Mouse (Mus musculus) neural tube, embryonic 14.5 days (tissue): ENCODE results near the gene Hepacam2. TPM values are rescaled to one million over a fixed set of nuclear protein-coding genes. Genes with fewer than 3 reads are reported as not detected.
"Not testable (repeated sequence)": the region's sequence is repeated elsewhere in the genome, so short reads cannot be mapped to it uniquely, and the experiment has no call there.

Experiments used
- ATAC-seq: fragments of 200-750 bp; cut with Nextera tagmentation; 2 replicates; pipeline ENCODE4 v1.8.0; 2017; ENCODE audit warnings: low read depth, mild to moderate bottlenecking, moderate TSS enrichment, moderate library complexity
- H3K27ac ChIP-seq: fragments of 300-500 bp; sonication (generic); 2 replicates; pipeline ENCODE4 v1.5.1; 2014; ENCODE audit warnings: low read depth, mild to moderate bottlenecking, control low read depth, low read length, moderate library complexity, mixed read lengths
- H3K27me3 ChIP-seq: fragments of 300-500 bp; sonication (generic); 2 replicates; pipeline ENCODE4 v1.6.1; 2014; ENCODE audit warnings: low read length; ENCODE audit not compliant: control insufficient read depth, insufficient read depth
- H3K36me3 ChIP-seq: fragments of 300-500 bp; sonication (generic); 2 replicates; pipeline ENCODE4 v1.6.1; 2014; ENCODE audit warnings: low read length, mixed read lengths; ENCODE audit not compliant: control insufficient read depth, insufficient read depth
- H3K4me1 ChIP-seq: fragments of 300-500 bp; sonication (generic); 2 replicates; pipeline ENCODE4 v1.6.1; 2014; ENCODE audit warnings: low read length; ENCODE audit not compliant: control insufficient read depth, insufficient read depth
- H3K4me2 ChIP-seq: fragments of 300-500 bp; sonication (generic); 2 replicates; pipeline ENCODE4 v1.6.1; 2014; ENCODE audit warnings: mild to moderate bottlenecking, low read depth, low read length, control low read depth
- H3K4me3 ChIP-seq: fragments of 300-500 bp; sonication (generic); 2 replicates; pipeline ENCODE4 v1.5.1; 2014; ENCODE audit warnings: low read depth, low read length, control low read depth, mixed read lengths
- H3K9ac ChIP-seq: fragments of 300-500 bp; sonication (generic); replicated peaks from 2 replicates; pipeline ENCODE4 v1.6.1; 2014; ENCODE audit warnings: low read depth, mild to moderate bottlenecking, control low read depth, low read length, mixed read lengths
- H3K9me3 ChIP-seq: fragments of 300-500 bp; sonication (generic); 2 replicates; pipeline ENCODE4 v1.6.1; 2016; ENCODE audit warnings: low read length; ENCODE audit not compliant: control insufficient read depth
- WGBS: fragments of 180-500 bp; shearing (Covaris S2); extraction: QIAGEN DNeasy Blood & Tissue Kit; methylation state at CpG from one replicate; pipeline ENCODE4 v1.1.7; 2014; 5-methylcytosine and 5-hydroxymethylcytosine counted together
- polyA plus RNA-seq: library from polyadenylated mRNA; unstranded; fragments of >200 nt; fragmentation: Nextera tagmentation; extraction: Ambion mirVana; gene quantifications from 2 replicates; pipeline ENCODE4 v1.2.1, GENCODE M21; 2014

The Hepacam2 gene
- polyA plus RNA-seq, 1 experiment from 2014 or later = 1.2 TPM

DNA sequence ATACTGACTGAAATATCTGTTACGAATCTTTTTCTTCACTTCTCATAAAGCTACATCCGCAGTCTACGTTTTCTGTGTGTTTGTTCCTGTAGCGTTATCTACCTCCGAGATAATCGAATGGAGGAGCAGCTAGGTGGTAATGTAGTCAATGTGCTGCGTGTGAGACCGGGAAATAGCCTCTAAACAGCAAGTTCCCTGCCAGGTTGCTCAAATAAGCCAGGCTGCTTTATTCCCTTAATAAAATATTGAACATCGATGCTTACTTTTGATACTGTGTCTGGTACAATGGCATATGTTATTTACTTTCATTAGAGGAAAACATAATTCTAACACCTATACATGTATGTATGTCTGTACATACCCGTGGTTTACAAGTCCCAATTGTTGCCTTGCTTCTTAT is 13.0 kb upstream of the Hepacam2 start:
- H3K4me3 ChIP-seq = no peak overlapping the region

DNA sequence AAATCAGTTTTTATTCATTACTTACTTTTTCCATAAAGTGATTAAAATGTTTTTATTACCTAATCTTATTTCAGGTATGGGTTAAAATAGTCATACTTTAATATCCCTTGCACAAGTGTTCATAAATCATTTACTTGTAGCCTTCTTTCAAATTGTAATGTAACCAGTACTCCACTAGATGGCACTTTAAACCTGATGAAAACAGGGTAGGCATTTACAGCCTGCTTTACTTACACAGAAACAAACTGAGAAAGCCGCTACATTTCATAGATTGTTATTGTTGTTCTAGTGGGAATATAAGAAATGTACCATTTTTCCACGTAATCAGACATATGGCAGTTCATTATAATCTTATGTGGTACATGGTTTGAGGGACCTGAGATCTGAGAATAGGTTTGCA is 11.7 kb upstream of the Hepacam2 start:
- 10% methylated on average over 2 of the region's 2 CpGs for WGBS
- Histone ChIP-seq H3K4me3 (no peak overlapping the region), H3K9ac (no peak overlapping the region), H3K4me1 (peaks cover 3% of the 10 kb centered on the region), H3K27me3 (no peaks in the 10 kb centered on the region), H3K9me3 (no peaks in the 10 kb centered on the region), H3K4me2 (no peak overlapping the region), H3K36me3 (no peaks in the 10 kb centered on the region), H3K27ac (no peak overlapping the region)
- peak; percentile 54 for ATAC-seq

More for the DNA sequence above, 13.0 kb upstream of the Hepacam2 start:
- Histone ChIP-seq H3K36me3 (no peaks in the 10 kb centered on the region), H3K9ac (peak overlapping the region; percentile 39; the same call in 1 of the 2 replicates), H3K27me3 (no peaks in the 10 kb centered on the region), H3K27ac (peak overlapping the region; percentile 60), H3K4me2 (peak overlapping the region; percentile 35; the same call in 1 of the 2 replicates), H3K4me1 (peaks cover 3% of the 10 kb centered on the region), H3K9me3 (no peaks in the 10 kb centered on the region)
- ATAC-seq = no peak
- 62% methylated on average over 10 of the region's 10 CpGs for WGBS

DNA sequence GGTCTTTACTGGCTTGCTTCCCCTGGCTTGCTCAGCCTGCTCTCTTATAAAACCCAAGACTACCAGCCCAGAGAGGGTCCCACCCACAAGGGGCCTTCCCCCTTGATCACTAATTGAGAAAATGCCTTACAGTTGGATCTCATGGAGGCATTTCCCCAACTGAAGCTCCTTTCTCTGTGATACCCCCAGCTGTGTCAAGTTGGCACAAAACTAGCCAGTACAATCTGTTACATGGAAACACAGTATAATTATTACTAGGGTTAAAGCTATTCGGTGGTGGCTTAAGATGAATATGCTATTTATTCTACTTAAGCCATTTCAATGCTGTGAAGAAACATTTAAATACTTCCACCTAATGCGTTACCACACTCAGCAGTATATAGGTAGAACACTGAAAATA is 10.1 kb upstream of the Hepacam2 start:
- not testable (repeated sequence) for H3K9me3 ChIP-seq, H3K4me2 ChIP-seq, H3K9ac ChIP-seq, H3K27ac ChIP-seq, ATAC-seq, H3K4me1 ChIP-seq, H3K27me3 ChIP-seq, H3K36me3 ChIP-seq, H3K4me3 ChIP-seq
- 94% methylated on average over 2 of the region's 2 CpGs for WGBS

DNA sequence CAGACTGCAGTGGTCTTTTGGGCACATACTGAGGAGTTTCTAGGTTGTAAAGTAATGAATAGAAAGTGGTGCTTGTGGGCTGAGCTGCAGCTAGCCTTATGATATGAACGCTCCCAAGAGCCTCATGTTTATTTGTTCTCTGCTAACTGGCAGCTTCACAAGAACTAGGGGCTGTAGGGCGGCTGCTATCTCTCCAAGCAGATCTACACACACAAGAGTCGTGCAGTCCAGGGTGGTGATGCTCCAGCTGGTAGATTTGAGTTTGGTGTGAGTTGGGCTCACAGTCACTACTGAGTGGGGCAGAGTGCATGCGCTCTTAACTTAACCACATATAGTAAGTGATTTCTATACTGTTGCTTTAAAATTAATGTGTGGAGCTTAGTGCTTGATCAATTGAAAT is 9.0 kb upstream of the Hepacam2 start:
- no peaks in the 10 kb centered on the region for H3K9me3 ChIP-seq
- H3K4me3 ChIP-seq = no peak overlapping the region
- no peak overlapping the region for H3K4me2 ChIP-seq
- no peak for ATAC-seq
- no peak overlapping the region for H3K9ac ChIP-seq
- H3K27ac ChIP-seq = no peak overlapping the region
- H3K27me3 ChIP-seq = no peaks in the 10 kb centered on the region
- H3K36me3 ChIP-seq = no peaks in the 10 kb centered on the region
- WGBS = 85% methylated on average over 4 of the region's 4 CpGs
- H3K4me1 ChIP-seq = peaks cover 3% of the 10 kb centered on the region

DNA sequence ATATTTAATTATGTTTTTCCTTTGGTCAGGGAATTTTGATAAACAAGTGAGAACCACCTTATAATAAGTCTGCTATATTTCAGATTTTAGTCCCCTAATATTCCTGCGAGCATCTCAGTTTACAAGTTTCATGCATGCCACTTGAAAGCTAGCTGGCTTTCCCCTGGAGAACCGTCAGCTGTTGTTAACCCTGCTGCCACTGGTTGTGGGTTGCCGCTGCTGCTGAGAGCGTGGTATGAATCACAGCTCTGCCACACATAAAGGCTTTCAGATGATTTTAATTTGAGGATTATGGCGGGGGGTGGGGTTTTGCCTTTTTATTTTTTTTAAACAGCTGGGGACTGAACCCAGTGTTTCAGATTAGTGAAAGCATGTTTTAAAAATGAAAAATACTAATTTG is 7.2 kb upstream of the Hepacam2 start:
- peaks cover under 1% of the 10 kb centered on the region; the same call in 1 of the 2 replicates for H3K4me1 ChIP-seq
- no peak for ATAC-seq
- 67% methylated on average over 5 of the region's 5 CpGs for WGBS
- no peaks in the 10 kb centered on the region for H3K36me3 ChIP-seq
- no peaks in the 10 kb centered on the region for H3K9me3 ChIP-seq
- no peak overlapping the region for H3K4me3 ChIP-seq
- H3K27ac ChIP-seq = no peak overlapping the region
- no peak overlapping the region for H3K9ac ChIP-seq
- no peak overlapping the region for H3K4me2 ChIP-seq
- H3K27me3 ChIP-seq = no peaks in the 10 kb centered on the region

DNA sequence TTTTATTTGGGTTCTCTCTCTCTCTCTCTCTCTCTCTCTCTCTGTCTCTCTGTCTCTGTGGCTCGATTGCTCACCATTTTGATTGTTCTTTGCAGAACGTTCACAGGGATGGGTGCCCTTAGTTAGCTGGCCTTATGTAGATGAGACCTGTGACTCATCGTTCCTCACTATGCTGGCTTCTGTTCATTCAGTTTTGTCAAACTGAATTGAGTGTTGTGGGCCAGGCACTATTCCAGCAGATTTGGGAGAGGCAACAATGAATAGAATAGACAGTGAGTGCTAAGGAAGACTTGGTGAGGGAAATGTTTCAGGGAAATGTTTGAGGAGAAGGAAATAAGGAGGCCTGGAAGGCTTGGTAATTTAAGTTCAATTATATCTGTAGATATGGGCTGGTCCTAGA is 2.2 kb upstream of the Hepacam2 start:
- Histone ChIP-seq H3K9ac (no peak overlapping the region), H3K4me2 (no peak overlapping the region), H3K36me3 (no peaks in the 10 kb centered on the region), H3K27ac (no peak overlapping the region), H3K9me3 (no peaks in the 10 kb centered on the region), H3K4me3 (no peak overlapping the region), H3K4me1 (0 out of 2 replicates have a peak, but pooled peaks cover 3% of the 10 kb centered on the region), H3K27me3 (no peaks in the 10 kb centered on the region)
- ATAC-seq = no peak
- 88% methylated on average over 3 of the region's 3 CpGs for WGBS

DNA sequence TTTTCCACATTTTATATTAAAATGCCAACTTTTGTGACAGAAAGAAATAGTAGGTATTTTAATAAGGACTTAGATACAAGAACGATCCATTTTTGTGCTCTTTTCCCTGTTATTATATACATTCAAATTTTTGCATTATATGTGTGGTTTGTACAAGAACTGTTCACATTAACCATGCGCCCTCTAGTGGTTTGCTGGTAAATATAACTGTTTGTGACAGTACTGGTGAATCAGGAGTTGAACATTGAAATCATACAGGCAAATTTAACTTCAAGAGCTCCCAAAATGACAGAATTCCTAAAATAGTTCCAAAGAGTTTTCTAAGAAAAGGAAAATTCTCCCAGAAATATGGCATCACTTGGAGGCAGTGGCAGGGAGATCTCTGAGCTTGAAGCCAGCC is 1.9 kb downstream of the Hepacam2 start:
- WGBS = 6% methylated on average over 2 of the region's 2 CpGs
- ATAC-seq = no peak

DNA sequence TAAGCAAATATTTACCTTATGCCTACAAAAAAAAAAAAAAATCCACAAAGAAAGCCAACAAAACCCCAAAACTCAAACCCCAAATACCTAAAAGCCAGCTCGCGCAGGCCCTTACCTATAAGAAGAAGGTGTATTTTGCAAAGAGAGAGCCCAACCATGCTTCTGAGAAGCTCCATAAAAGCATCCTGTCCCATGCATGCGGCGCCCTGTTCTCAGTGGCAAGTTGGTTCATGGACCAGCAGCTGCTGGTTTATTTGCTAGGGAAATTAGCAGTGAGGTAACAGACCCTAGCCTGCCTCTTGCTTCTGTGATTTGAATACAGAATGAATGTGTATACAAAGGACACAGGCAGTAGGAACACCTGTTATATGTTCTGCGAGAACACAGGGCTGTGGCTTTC is 3.8 kb downstream of the Hepacam2 start:
- ATAC-seq = no peak
- Histone ChIP-seq H3K9me3 (no peaks in the 10 kb centered on the region), H3K4me2 (no peak overlapping the region), H3K9ac (no peak overlapping the region), H3K4me1 (0 out of 2 replicates have a peak, but pooled peaks cover 3% of the 10 kb centered on the region), H3K36me3 (no peaks in the 10 kb centered on the region), H3K4me3 (no peak overlapping the region), H3K27ac (no peak overlapping the region), H3K27me3 (no peaks in the 10 kb centered on the region)
- 64% methylated on average over 5 of the region's 5 CpGs for WGBS

More for the DNA sequence above, 1.9 kb downstream of the Hepacam2 start:
- H3K36me3 ChIP-seq = no peaks in the 10 kb centered on the region
- no peak overlapping the region for H3K9ac ChIP-seq
- no peak overlapping the region for H3K27ac ChIP-seq
- H3K4me3 ChIP-seq = no peak overlapping the region
- H3K4me2 ChIP-seq = no peak overlapping the region
- 0 out of 2 replicates have a peak, but pooled peaks cover 3% of the 10 kb centered on the region for H3K4me1 ChIP-seq
- H3K27me3 ChIP-seq = no peaks in the 10 kb centered on the region
- H3K9me3 ChIP-seq = no peaks in the 10 kb centered on the region

DNA sequence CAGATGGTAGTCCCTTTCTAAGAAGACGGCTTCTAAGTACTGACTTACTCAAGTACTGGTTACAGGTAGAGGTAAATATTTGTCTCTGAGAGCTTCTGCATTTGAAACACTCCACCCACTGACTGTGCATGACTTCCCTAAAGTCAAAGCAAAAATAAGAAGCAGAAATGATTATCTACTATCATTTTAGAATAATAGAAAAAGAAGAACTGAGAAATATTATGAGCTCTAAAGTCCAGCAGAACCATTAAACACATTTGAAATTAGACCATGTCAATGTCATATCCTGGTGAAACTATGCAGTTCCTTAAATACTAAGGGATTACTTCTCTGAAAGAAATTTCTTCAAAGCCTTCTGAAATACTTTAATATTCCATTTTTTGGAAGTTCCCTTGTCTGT is 10.7 kb downstream of the Hepacam2 start:
- WGBS = 90% methylated on average over 1 of the region's 1 CpGs
- H3K9ac ChIP-seq = no peak overlapping the region
- H3K9me3 ChIP-seq = no peaks in the 10 kb centered on the region
- H3K36me3 ChIP-seq = no peaks in the 10 kb centered on the region
- no peak overlapping the region for H3K27ac ChIP-seq
- H3K27me3 ChIP-seq = no peaks in the 10 kb centered on the region
- no peak for ATAC-seq
- no peak overlapping the region for H3K4me3 ChIP-seq
- no peaks in the 10 kb centered on the region for H3K4me1 ChIP-seq
- H3K4me2 ChIP-seq = no peak overlapping the region
